Mouse (Mus musculus): ENCODE results near the gene Ptpra. TPM values are rescaled to one million over a fixed set of nuclear protein-coding genes. Genes with fewer than 3 reads are reported as not detected.

Ptpra gene
- total and polyA plus RNA-seq, 3 experiments: 38.5 to 73.3 (median 40.4) TPM

DNA sequence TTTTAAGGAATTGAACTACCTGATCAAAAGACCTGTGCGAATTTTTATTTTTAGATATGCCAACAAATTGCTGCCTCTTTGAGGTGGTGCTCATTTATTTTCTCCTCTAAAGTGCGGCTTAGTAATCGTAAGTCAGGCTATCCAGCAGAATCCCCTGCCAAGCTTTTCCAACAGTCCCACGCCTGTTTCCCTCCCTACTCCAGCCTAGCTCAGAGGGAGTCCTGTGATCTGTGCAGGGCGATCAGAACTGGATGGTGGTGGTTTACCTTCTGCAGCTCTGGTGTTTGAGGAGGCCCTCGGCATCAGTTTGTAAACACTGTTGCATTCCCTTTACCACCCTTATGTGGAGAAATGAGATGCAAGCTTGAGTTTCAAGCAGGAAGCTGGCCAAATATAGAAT, 3.3 kb downstream of the Ptpra start:
- Histone ChIP-seq H3K4me2 (ENCODE audit: insufficient read depth, low read depth, poor library complexity, severe bottlenecking) (no peak overlapping the region), H3K36me3 (replicated peaks in 1 of 2; ENCODE audit: control insufficient read depth in 1 of 2, insufficient read depth in 1 of 2, low read length in 1 of 2) (peaks cover 0 to 14% of the 10 kb centered on the region in 2 experiments), H3K79me2 (replicated peaks; ENCODE audit: control insufficient read depth, extremely low read depth, insufficient read depth, poor library complexity, severe bottlenecking) (peaks cover 24% of the 10 kb centered on the region), H3K4me3 (replicated peaks in 1 of 3; ENCODE audit: low read depth in 2 of 3, low read length in 2 of 3, poor library complexity in 1 of 3) (no peak overlapping the region), H3K9me3 (replicated peaks; ENCODE audit: low read length) (no peaks in the 10 kb centered on the region), H3K27ac (ENCODE audit: insufficient read depth, low read depth) (no peak overlapping the region), H3K4me1 (ENCODE audit: control insufficient read depth in 1 of 2, insufficient read depth in 2 of 2) (peaks cover 0 to 32% of the 10 kb centered on the region in 2 experiments; a peak in 2 of 4 replicates), H3K27me3 (replicated peaks) (no peaks in the 10 kb centered on the region), H3K9ac (ENCODE audit: insufficient read depth, low read depth) (no peak overlapping the region)
- in situ Hi-C loops (cut with MboI; ENCODE audit: low pct_ligation_motif_present, low pct_unique_long_range_greater_than_20kb, low sequenced_read_pairs) (no loop called here), dilution Hi-C loops (cut with MboI; ENCODE audit: extremely low pct_ligation_motif_present, extremely low pct_unique_long_range_greater_than_20kb, low sequenced_read_pairs) (no loop called here)
- TF ChIP-seq CTCF (conservative IDR thresholded peaks at IDR 0.05 in 1 of 2, IDR thresholded peaks at IDR 0.05 in 1 of 2; ENCODE audit: low read depth in 2 of 2, low read length in 2 of 2) (no peak), SIN3A (IDR thresholded peaks at IDR 0.05; ENCODE audit: low read length) (no peak), NRF1 (IDR thresholded peaks at IDR 0.05; ENCODE audit: low read depth, low read length) (no peak)
- DNase-seq (ENCODE audit: extremely low read depth): no peak

DNA sequence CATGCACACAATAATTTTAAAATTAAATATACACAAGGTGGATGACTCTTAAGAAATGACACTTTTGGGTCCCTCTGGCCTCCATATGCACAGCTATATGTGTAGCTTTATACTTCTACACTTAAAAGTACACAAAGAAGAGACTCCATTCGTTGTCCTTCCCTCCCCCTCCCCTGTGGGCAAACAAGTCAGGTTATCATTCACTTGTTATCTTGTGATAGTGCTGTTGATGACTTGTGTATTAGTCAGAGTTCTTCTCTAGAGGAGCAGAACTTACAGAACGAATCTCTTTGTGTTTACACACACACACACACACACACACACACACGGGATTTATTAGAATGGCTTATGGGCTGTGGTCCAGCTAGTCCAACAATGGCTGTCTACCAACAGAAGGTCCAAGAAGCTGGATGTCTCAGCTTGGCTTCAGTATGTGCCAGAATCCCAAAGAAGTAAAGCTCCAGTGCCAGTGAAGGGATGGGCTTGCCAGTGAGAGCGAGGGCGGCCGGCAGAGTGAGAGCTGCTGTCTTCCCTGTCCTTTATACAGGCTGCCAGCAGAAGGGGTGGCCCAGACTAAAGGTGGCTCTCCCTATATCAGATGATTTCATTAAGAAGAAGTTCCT, 4.8 kb downstream of the Ptpra start:
- no peak overlapping the region for H3K9ac ChIP-seq (ENCODE audit: insufficient read depth, low read depth)
- DNase-seq (ENCODE audit: extremely low read depth): no peak
- in situ Hi-C loops (cut with MboI; ENCODE audit: low pct_ligation_motif_present, low pct_unique_long_range_greater_than_20kb, low sequenced_read_pairs): no loop called here
- H3K27ac ChIP-seq (ENCODE audit: insufficient read depth, low read depth): no peak overlapping the region
- peaks cover 24% of the 10 kb centered on the region for H3K79me2 ChIP-seq (replicated peaks; ENCODE audit: control insufficient read depth, extremely low read depth, insufficient read depth, poor library complexity, severe bottlenecking)
- peaks cover 0 to 24% of the 10 kb centered on the region in 2 experiments; a peak in 2 of 4 replicates for H3K4me1 ChIP-seq (ENCODE audit: control insufficient read depth in 1 of 2, insufficient read depth in 2 of 2)
- TF ChIP-seq PAX5 (IDR thresholded peaks at IDR 0.05; ENCODE audit: low read length) (no peak), ZNF384 (IDR thresholded peaks at IDR 0.05; ENCODE audit: low read depth, low read length) (no peak), ZMIZ1 (IDR thresholded peaks at IDR 0.05; ENCODE audit: low read depth, low read length) (no peak), POLR2A (IDR thresholded peaks at IDR 0.05; ENCODE audit: low read depth, low read length) (no peak), NELFE (IDR thresholded peaks at IDR 0.05; ENCODE audit: low read depth, low read length) (no peak), ZC3H11A (IDR thresholded peaks at IDR 0.05; ENCODE audit: low read depth, low read length) (no peak), HCFC1 (IDR thresholded peaks at IDR 0.05; ENCODE audit: low read depth, low read length) (no peak), POLR2AphosphoS2 (IDR thresholded peaks at IDR 0.05; ENCODE audit: low read depth, low read length) (no peak), MXI1 (IDR thresholded peaks at IDR 0.05; ENCODE audit: low read depth, low read length) (no peak), ETS1 (conservative IDR thresholded peaks at IDR 0.05; ENCODE audit: low read depth, low read length) (no peak), SMC3 (IDR thresholded peaks at IDR 0.05; ENCODE audit: low read depth, low read length) (no peak), CTCF (conservative IDR thresholded peaks at IDR 0.05 in 1 of 2, IDR thresholded peaks at IDR 0.05 in 1 of 2; ENCODE audit: low read depth in 2 of 2, low read length in 2 of 2) (no peak), E2F4 (IDR thresholded peaks at IDR 0.05; ENCODE audit: insufficient replicate concordance, low read depth, low read length) (no peak), JUND (conservative IDR thresholded peaks at IDR 0.05; ENCODE audit: low read depth, low read length) (no peak), GABPA (IDR thresholded peaks at IDR 0.05; ENCODE audit: insufficient replicate concordance, low read depth, low read length) (no peak), UBTF (IDR thresholded peaks at IDR 0.05; ENCODE audit: low read depth, low read length) (no peak), KAT2A (IDR thresholded peaks at IDR 0.05; ENCODE audit: insufficient replicate concordance, low read length) (no peak), TCF12 (IDR thresholded peaks at IDR 0.05; ENCODE audit: low read depth, low read length) (no peak), USF2 (conservative IDR thresholded peaks at IDR 0.05; ENCODE audit: low read depth, low read length) (no peak), CHD1 (IDR thresholded peaks at IDR 0.05; ENCODE audit: low read depth, low read length) (no peak)
- H3K4me2 ChIP-seq (ENCODE audit: insufficient read depth, low read depth, poor library complexity, severe bottlenecking): no peak overlapping the region
- no peak overlapping the region for H3K4me3 ChIP-seq (replicated peaks in 1 of 3; ENCODE audit: low read depth in 2 of 3, low read length in 2 of 3, poor library complexity in 1 of 3)
- dilution Hi-C loops (cut with MboI; ENCODE audit: extremely low pct_ligation_motif_present, extremely low pct_unique_long_range_greater_than_20kb, low sequenced_read_pairs): no loop called here
- H3K36me3 ChIP-seq (replicated peaks in 1 of 2; ENCODE audit: control insufficient read depth in 1 of 2, insufficient read depth in 1 of 2, low read length in 1 of 2): peaks cover 0 to 24% of the 10 kb centered on the region in 2 experiments
- no peaks in the 10 kb centered on the region for H3K27me3 ChIP-seq (replicated peaks)
- H3K9me3 ChIP-seq (replicated peaks; ENCODE audit: low read length): no peaks in the 10 kb centered on the region

Measured in CH12.LX (cell line).